Mouse (Mus musculus) hindbrain, embryonic 15.5 days (tissue): Measurements from ENCODE around the gene Tet3. TPM values are rescaled to one million over a fixed set of nuclear protein-coding genes. Genes with fewer than 3 reads are reported as not detected.

ENCODE experiments used
- ATAC-seq: fragments of 200-750 bp; cut with Nextera tagmentation; 2 replicates; pipeline ENCODE4 v1.8.0; 2017; ENCODE audit warnings: low read depth, moderate number of reproducible peaks, moderate TSS enrichment; ENCODE audit not compliant: low FRiP score
- H3K27ac ChIP-seq: fragments of 300-500 bp; sonication (generic); replicated peaks from 2 replicates; pipeline ENCODE4 v1.5.1; 2015; ENCODE audit warnings: mild to moderate bottlenecking, inconsistent platforms
- H3K27me3 ChIP-seq: fragments of 300-500 bp; sonication (generic); 2 replicates; pipeline ENCODE4 v1.6.1; 2015; ENCODE audit warnings: control low read depth, inconsistent platforms
- H3K36me3 ChIP-seq: fragments of 300-500 bp; sonication (generic); 2 replicates; pipeline ENCODE4 v1.6.1; 2015; ENCODE audit warnings: control low read depth, inconsistent platforms
- H3K4me1 ChIP-seq: fragments of 300-500 bp; sonication (generic); replicated peaks from 2 replicates; pipeline ENCODE4 v1.6.1; 2015; ENCODE audit warnings: control low read depth, inconsistent platforms
- H3K4me2 ChIP-seq: fragments of 300-500 bp; sonication (generic); 2 replicates; pipeline ENCODE4 v1.6.1; 2015; ENCODE audit warnings: moderate library complexity, mild to moderate bottlenecking, inconsistent platforms
- H3K4me3 ChIP-seq: fragments of 300-500 bp; sonication (generic); 2 replicates; pipeline ENCODE4 v1.5.1; 2015; ENCODE audit warnings: mild to moderate bottlenecking, inconsistent platforms
- H3K9ac ChIP-seq: fragments of 300-500 bp; sonication (generic); 2 replicates; pipeline ENCODE4 v1.6.1; 2015; ENCODE audit warnings: inconsistent platforms
- H3K9me3 ChIP-seq: fragments of 300-500 bp; sonication (generic); 2 replicates; pipeline ENCODE4 v1.6.1; 2016; ENCODE audit warnings: control low read depth, inconsistent platforms
- WGBS: fragments of 180-500 bp; shearing (Covaris S2); methylation state at CpG from one replicate; pipeline ENCODE4 v1.1.7; 2015; 5-methylcytosine and 5-hydroxymethylcytosine counted together
- polyA plus RNA-seq: library from polyadenylated mRNA; unstranded; fragments of >200 nt; fragmentation: Nextera tagmentation; extraction: Ambion mirVana; gene quantifications from 2 replicates; pipeline ENCODE4 v1.2.1, GENCODE M21; 2015

The Tet3 gene
- polyA plus RNA-seq, 1 experiment from 2014 or later = 70.9 TPM

DNA sequence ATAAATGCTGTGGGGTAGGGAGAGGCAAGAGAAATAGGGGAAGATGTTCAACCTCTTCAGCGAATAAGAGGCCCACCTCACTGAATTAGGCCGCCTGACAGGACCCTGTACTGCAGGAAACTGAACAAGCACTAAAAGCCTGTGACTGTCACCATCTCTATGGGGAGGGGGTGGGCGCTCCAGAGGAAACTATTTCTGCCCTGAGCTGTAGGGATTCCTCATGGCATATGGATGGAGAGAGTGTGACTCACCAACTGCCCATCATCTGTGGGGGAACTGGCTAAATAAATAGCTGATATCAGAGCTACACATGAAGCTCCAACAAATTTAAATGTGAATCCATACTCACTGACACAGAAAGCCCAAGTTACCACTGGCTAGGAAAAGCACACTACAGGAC, 87.5 kb downstream of the Tet3 start:
- H3K9me3 ChIP-seq = no peaks in the 10 kb centered on the region
- H3K4me2 ChIP-seq = no peak overlapping the region
- ATAC-seq = no peak
- no peak overlapping the region for H3K9ac ChIP-seq
- H3K36me3 ChIP-seq = peaks cover 90% of the 10 kb centered on the region
- no peaks in the 10 kb centered on the region for H3K27me3 ChIP-seq
- H3K27ac ChIP-seq = no peak overlapping the region
- WGBS = 88% methylated on average over 3 of the region's 3 CpGs
- H3K4me3 ChIP-seq = no peak overlapping the region
- no peaks in the 10 kb centered on the region for H3K4me1 ChIP-seq

DNA sequence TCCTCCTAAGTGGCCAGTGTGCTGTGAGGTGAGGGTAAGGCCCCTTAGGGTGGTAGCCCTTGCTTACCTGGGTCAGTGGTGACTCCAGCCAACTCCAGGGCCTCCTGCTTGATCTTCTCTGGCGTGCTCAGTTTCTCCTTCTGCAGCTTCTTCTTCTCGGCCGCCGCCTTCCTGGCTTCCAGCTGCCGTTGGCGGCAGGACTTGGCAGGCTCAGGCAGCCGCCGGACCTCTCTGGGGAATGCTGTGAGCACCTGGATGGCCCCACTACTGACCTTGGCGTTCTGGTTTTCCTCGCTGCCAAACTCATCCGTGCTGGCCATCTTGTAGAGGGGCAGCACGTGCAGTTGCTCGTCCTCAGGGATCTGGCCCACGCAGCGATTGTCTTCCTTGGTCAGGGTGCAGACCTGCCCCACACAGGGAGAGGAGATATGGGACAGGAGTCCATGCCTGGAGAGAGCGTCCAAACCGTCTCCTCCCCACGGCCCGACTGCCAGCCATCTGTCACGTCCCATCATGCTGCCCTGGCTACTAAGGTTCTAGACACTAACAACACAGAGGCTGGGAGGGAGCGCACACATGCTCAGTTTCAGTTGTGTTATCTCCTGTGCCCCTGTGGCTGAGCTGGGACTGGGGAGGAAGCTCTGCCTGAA, 88.4 kb downstream of the Tet3 start:
- 90% methylated on average over 21 of the region's 21 CpGs for WGBS
- H3K9ac ChIP-seq = no peak overlapping the region
- no peaks in the 10 kb centered on the region for H3K4me1 ChIP-seq
- no peaks in the 10 kb centered on the region for H3K9me3 ChIP-seq
- H3K36me3 ChIP-seq = peaks cover 81% of the 10 kb centered on the region
- ATAC-seq = no peak
- H3K4me3 ChIP-seq = no peak overlapping the region
- no peak overlapping the region for H3K27ac ChIP-seq
- no peaks in the 10 kb centered on the region for H3K27me3 ChIP-seq
- no peak overlapping the region for H3K4me2 ChIP-seq

DNA sequence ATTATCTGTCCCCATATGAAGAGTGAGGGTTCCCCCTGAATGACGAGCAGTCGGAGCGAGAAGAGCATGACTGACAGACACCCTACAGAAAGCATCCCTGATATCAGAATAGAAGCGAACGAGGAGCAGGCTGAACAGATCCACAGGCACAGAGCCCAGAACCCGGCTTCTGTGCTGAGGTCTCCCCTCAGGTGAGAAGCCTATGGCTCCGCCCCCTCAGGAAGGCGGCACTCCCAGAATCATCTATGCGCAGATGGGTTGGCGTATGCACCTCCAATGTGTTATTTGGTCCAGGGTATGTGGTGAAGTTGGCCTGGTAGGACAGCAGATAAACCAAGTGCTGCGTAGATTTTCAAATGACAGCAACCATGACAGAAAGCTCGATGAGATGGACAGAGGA, 95.8 kb downstream of the Tet3 start:
- no peak overlapping the region for H3K4me3 ChIP-seq
- no peaks in the 10 kb centered on the region for H3K4me1 ChIP-seq
- H3K36me3 ChIP-seq = peaks cover 18% of the 10 kb centered on the region
- H3K9ac ChIP-seq = no peak overlapping the region
- no peaks in the 10 kb centered on the region for H3K9me3 ChIP-seq
- no peaks in the 10 kb centered on the region for H3K27me3 ChIP-seq
- H3K4me2 ChIP-seq = no peak overlapping the region
- WGBS = 92% methylated on average over 12 of the region's 12 CpGs
- no peak for ATAC-seq
- no peak overlapping the region for H3K27ac ChIP-seq

DNA sequence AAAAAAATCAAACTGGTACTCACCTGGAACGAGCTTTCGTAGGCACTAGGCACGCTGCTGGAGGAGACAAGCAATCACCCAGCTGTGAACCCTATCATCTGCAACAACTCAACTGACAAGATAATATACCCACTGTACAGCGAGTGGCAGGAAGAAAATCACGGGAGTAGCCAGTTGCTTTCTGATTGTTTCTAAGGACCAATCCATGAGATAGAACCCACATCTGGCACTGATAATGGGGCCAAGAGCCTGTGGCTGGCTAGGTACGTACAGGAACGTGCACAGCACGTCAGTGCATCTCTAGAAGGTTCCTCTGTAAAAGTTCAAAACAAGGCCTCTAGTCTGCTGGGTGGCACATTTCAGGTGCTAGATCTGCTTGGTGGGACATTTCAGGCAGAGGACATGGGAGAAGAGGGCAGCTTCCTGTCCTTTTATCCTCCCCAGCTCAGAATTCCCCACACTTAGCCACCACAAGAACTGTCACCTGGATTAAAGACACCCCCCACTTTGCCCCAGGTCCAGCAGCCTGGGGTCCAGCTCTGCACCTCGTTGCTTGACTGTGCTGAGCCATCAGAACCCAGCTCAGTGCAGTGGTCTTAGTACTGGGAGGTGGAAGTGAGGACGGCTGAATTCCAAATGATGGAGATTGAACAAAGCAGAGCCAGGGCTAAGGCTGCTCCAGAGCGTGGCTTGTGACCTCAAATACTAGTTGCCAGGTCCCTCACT, 97.2 kb downstream of the Tet3 start:
- no peak for ATAC-seq
- no peaks in the 10 kb centered on the region for H3K27me3 ChIP-seq
- H3K27ac ChIP-seq = no peak overlapping the region
- peaks cover 6% of the 10 kb centered on the region for H3K36me3 ChIP-seq
- WGBS = 91% methylated on average over 11 of the region's 11 CpGs
- H3K4me2 ChIP-seq = no peak overlapping the region
- no peak overlapping the region for H3K4me3 ChIP-seq
- peaks cover 3% of the 10 kb centered on the region for H3K4me1 ChIP-seq
- H3K9ac ChIP-seq = no peak overlapping the region
- no peaks in the 10 kb centered on the region for H3K9me3 ChIP-seq

DNA sequence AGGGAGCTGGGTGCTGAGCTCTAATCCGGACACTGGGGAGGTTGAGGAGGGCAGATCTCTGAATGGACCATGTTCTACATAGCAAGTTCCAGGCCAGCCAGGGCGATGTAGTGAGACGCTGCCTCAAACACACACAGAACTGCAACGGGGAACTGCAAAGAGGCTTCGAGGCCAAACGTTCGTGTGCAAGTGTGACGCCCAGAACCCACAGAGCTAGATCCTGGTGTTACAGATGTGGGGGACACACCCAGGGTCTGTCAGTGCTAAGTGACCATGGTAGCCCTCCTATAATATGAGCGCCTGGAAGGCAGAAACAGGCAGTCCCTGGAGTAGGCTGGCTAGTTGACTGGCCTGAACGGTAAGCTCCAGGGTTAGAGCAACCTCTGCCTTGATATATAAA, 101.4 kb downstream of the Tet3 start:
- 93% methylated on average over 10 of the region's 10 CpGs for WGBS
- Histone ChIP-seq H3K4me2 (no peak overlapping the region), H3K36me3 (peaks cover 20% of the 10 kb centered on the region)

DNA sequence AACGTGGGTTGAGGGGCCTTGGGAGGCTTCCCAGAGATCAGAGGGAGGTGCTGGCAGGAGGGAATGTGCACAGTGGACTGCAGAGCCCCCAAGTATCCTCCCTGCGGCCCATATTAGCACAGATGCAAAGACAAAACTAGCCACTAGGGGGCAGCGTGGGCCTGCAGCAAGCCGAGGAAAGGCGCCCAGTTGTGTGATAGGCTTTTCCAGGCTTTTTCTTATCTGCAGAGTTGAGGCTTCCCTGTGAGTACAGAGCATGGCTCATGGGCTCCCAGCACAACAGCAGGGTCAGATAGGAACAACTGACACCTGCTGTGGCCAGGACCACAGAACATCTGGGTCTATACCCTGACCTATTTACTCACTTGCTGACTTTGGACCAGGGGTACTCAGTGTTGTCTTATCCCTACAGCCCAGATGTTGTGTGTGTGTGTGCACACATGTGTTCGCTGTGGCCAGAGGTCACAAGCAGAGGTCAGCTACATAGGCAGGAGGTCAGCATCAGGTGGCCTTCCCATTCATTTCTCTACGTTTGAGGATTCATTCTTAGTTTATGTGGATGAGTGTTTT, 102.2 kb downstream of the Tet3 start:
- no peaks in the 10 kb centered on the region for H3K27me3 ChIP-seq
- H3K27ac ChIP-seq = no peak overlapping the region
- 23% methylated on average over 7 of the region's 7 CpGs for WGBS
- H3K9ac ChIP-seq = no peak overlapping the region
- no peak overlapping the region for H3K4me2 ChIP-seq
- H3K36me3 ChIP-seq = peaks cover 20% of the 10 kb centered on the region
- no peak overlapping the region for H3K4me3 ChIP-seq
- no peaks in the 10 kb centered on the region for H3K9me3 ChIP-seq
- peaks cover 4% of the 10 kb centered on the region for H3K4me1 ChIP-seq
- ATAC-seq = peak; percentile 74

More for the DNA sequence above, 101.4 kb downstream of the Tet3 start:
- H3K9ac ChIP-seq = no peak overlapping the region
- no peak overlapping the region for H3K4me3 ChIP-seq
- H3K27me3 ChIP-seq = no peaks in the 10 kb centered on the region
- peaks cover 4% of the 10 kb centered on the region for H3K4me1 ChIP-seq
- H3K9me3 ChIP-seq = no peaks in the 10 kb centered on the region
- no peak for ATAC-seq
- no peak overlapping the region for H3K27ac ChIP-seq

DNA sequence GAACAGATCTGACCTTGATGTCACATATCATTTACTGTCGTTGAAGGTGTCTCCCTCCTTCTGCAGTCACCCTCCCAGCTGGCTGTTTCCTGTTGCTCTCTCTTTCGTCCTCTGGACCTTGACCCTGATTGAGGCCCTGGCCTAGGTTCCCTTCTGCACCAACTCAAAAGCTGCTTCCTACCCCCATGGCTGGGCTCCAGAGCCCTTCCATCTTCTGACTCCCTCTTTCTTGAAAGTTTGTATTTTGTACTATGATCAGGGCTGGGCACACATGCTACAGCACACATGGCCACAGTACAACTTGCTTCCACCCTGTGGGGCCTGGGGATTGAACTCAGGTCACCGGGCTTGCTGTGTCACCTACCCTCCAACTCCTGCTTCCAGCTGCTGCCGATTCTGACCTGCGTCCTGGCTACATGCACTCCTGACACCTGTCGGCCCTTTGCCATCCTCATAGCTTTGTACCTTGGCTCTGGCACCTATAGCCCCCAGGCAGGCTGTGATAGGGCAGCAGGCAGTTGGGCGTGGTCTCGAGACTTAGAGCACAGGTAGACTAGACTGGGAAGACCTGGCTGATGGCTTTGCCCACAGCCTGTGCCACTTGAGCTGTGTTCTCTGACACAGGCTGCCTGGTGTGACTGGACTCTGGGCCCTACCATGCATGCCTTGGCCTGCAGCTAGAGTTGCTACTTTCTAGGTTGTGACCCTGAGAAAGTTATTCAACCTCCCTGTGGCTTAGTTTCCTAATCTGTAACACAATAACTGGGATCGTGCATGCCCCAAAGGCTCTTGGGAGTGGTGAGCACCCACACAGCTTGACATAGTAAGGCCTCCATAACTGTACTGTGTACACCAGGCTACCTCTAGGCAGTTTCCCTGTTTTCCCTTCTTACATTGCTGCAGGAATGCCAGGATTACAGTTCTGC, 103.8 kb downstream of the Tet3 start:
- ATAC-seq = no peak
- Histone ChIP-seq H3K4me3 (no peak overlapping the region), H3K9ac (no peak overlapping the region), H3K36me3 (peaks cover 20% of the 10 kb centered on the region), H3K27me3 (no peaks in the 10 kb centered on the region), H3K4me1 (peaks cover 13% of the 10 kb centered on the region), H3K9me3 (no peaks in the 10 kb centered on the region), H3K27ac (no peak overlapping the region), H3K4me2 (no peak overlapping the region)
- WGBS = 89% methylated on average over 9 of the region's 9 CpGs

DNA sequence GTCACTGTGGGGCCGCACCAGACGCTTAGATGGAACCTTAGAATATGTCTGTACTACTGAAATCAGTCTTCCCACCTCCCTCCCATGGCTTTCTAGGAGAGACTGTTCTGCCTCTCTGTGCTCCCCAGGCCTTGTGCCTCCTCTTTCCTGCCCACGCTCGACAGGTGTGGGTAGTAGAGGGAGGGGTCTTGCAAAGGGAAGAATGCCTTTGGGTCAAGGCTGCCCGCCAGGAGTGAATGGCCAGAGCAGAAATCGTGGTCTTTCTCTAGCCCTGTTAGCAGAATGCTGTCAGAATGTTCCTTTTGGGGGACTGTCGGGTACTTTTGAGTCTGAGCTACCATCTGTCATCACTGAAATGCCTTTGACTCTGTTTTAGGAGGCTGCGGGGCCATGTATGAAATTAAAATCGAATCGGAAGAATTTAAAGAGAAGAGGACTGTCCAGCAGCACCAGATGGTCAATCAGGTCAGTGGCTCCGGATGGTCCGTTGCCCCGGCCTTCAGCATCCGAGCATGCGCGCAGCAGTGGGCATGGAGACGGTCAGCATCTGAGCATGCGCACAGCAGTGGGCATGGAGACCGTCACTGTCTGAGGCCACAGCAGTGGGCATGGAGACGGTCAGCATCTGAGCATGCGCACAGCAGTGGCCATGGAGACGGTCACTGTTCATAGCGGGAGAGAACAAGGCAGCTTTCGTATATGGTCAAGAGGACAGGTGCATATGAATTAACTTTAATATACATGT, 106.0 kb downstream of the Tet3 start:
- Histone ChIP-seq H3K36me3 (peaks cover 14% of the 10 kb centered on the region; the same call in 1 of the 2 replicates), H3K4me2 (no peak overlapping the region), H3K27ac (no peak overlapping the region), H3K9ac (no peak overlapping the region), H3K4me3 (no peak overlapping the region), H3K27me3 (no peaks in the 10 kb centered on the region), H3K9me3 (no peaks in the 10 kb centered on the region), H3K4me1 (peaks cover 23% of the 10 kb centered on the region)
- WGBS = 90% methylated on average over 24 of the region's 24 CpGs
- ATAC-seq = no peak

DNA sequence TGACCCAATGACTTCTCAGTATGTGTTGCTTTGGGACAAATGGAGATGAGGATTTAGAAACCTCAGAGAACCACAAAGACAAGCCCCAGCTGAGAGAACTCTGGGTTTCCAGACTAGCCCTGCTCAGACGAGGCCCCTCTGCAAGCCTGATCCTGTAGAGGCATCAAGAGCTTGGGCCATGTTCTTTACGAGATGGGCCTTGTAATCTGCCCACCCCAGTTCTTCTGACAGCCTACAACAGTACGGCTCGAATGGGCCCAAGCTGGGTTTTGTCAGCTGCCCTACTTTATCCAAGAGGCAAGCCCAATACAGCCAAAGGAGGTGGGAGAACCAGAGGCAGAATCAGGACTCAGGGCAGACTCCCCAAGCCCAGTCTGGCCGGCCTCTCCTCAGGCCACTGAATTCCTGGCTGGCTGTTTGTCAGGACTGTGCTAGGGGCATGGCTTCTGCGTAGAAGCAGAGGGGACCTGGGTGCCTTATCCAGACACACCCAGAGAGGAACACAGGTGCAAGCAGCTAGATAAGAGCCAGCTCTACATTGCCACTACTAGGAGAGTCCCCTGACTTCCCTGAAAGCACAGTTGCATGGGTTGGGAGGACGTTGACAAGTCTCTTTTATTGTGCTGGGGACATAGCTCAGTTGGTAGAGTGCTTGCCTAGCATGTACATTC, 107.3 kb downstream of the Tet3 start:
- H3K27me3 ChIP-seq = no peaks in the 10 kb centered on the region
- H3K27ac ChIP-seq = no peak overlapping the region
- no peak overlapping the region for H3K4me2 ChIP-seq
- no peaks in the 10 kb centered on the region for H3K9me3 ChIP-seq
- no peak overlapping the region for H3K4me3 ChIP-seq
- peaks cover 14% of the 10 kb centered on the region; the same call in 1 of the 2 replicates for H3K36me3 ChIP-seq
- no peak for ATAC-seq
- WGBS = 87% methylated on average over 7 of the region's 7 CpGs
- H3K4me1 ChIP-seq = peaks cover 19% of the 10 kb centered on the region
- no peak overlapping the region for H3K9ac ChIP-seq

DNA sequence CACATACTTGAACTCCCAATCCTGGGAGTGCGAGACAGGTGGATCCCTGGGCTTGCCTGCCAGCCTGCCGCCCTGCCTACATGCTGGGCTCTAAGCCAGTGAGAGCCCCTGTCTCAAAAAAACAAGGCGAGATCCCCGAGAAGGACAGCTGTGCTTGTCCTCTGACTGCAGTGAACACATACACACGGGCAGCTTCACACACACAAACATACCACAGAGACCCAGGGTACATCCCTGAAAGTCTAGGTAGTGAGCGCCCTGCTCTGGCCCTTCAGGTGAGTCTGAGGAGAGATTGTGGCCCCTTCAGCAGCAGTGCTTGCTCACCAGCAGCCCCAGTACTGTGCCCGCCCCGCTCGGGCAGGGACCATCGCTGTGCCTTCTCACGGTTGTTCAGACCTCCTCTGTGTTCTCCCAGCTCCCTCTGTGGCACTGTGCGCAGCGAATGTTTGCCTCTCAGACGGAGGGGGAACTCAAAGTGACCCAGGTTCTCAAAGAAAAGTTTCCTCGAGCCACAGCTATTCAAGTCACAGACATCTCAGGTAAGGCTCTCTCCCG, 108.0 kb downstream of the Tet3 start:
- peaks cover 14% of the 10 kb centered on the region; the same call in 1 of the 2 replicates for H3K36me3 ChIP-seq
- no peaks in the 10 kb centered on the region for H3K9me3 ChIP-seq
- ATAC-seq = no peak
- peaks cover 19% of the 10 kb centered on the region for H3K4me1 ChIP-seq
- H3K27ac ChIP-seq = no peak overlapping the region
- no peaks in the 10 kb centered on the region for H3K27me3 ChIP-seq
- 90% methylated on average over 16 of the region's 16 CpGs for WGBS
- no peak overlapping the region for H3K4me2 ChIP-seq
- no peak overlapping the region for H3K4me3 ChIP-seq
- H3K9ac ChIP-seq = no peak overlapping the region
